Mouse (Mus musculus): ENCODE data around the gene Gm20671. TPM values are rescaled to one million over a fixed set of nuclear protein-coding genes. Genes with fewer than 3 reads are reported as not detected.
"Not testable (repeated sequence)": the region's sequence is repeated elsewhere in the genome, so short reads cannot be mapped to it uniquely, and the experiment has no call there.

Gm20671 gene
- polyA plus RNA-seq, 1 experiment from 2014 or later, result not detected

GRCm38 (mm10) chr5:32728851-32729250 is 98.1 kb downstream of the Gm20671 start:
- peaks cover 4% of the 10 kb centered on the region for H3K36me3 ChIP-seq (ENCODE audit: control insufficient read depth, insufficient read depth, low read length)
- ATAC-seq, result no peak
- no peak overlapping the region for H3K27ac ChIP-seq (ENCODE audit: low read depth, low read length)
- H3K9me3 ChIP-seq (ENCODE audit: control insufficient read depth, low read length), result no peaks in the 10 kb centered on the region
- H3K4me1 ChIP-seq (ENCODE audit: control insufficient read depth, insufficient read depth, low read depth, low read length), result no peaks in the 10 kb centered on the region
- H3K4me3 ChIP-seq (ENCODE audit: low read length), result no peak overlapping the region
- WGBS, result 86% methylated on average over 8 of the region's 8 CpGs
- no peak overlapping the region for H3K4me2 ChIP-seq (ENCODE audit: low read length)
- no peak overlapping the region for H3K9ac ChIP-seq (ENCODE audit: low read depth, low read length)
- H3K27me3 ChIP-seq (replicated peaks; ENCODE audit: control insufficient read depth, insufficient read depth, low read length), result no peaks in the 10 kb centered on the region

GRCm38 (mm10) chr5:32728300-32728699 is 98.6 kb downstream of the Gm20671 start:
- no peak overlapping the region for H3K4me3 ChIP-seq (ENCODE audit: low read length)
- no peaks in the 10 kb centered on the region for H3K27me3 ChIP-seq (replicated peaks; ENCODE audit: control insufficient read depth, insufficient read depth, low read length)
- ATAC-seq, result no peak
- H3K36me3 ChIP-seq (ENCODE audit: control insufficient read depth, insufficient read depth, low read length), result peaks cover 1% of the 10 kb centered on the region
- H3K9me3 ChIP-seq (ENCODE audit: control insufficient read depth, low read length), result no peaks in the 10 kb centered on the region
- H3K4me1 ChIP-seq (ENCODE audit: control insufficient read depth, insufficient read depth, low read depth, low read length), result no peaks in the 10 kb centered on the region
- 92% methylated on average over 7 of the region's 7 CpGs for WGBS
- H3K9ac ChIP-seq (ENCODE audit: low read depth, low read length), result no peak overlapping the region
- H3K27ac ChIP-seq (ENCODE audit: low read depth, low read length), result no peak overlapping the region
- H3K4me2 ChIP-seq (ENCODE audit: low read length), result no peak overlapping the region

- not testable (repeated sequence) for H3K4me3 ChIP-seq (ENCODE audit: low read length); H3K4me2 ChIP-seq (ENCODE audit: low read length); H3K9me3 ChIP-seq (ENCODE audit: control insufficient read depth, low read length); H3K27ac ChIP-seq (ENCODE audit: low read depth, low read length); H3K9ac ChIP-seq (ENCODE audit: low read depth, low read length); ATAC-seq; H3K27me3 ChIP-seq (replicated peaks; ENCODE audit: control insufficient read depth, insufficient read depth, low read length); H3K4me1 ChIP-seq (ENCODE audit: control insufficient read depth, insufficient read depth, low read depth, low read length); H3K36me3 ChIP-seq (ENCODE audit: control insufficient read depth, insufficient read depth, low read length)
- 63% methylated on average over 3 of the region's 3 CpGs for WGBS
Measured at GRCm38 (mm10) chr5:32725397-32725796, 101.5 kb downstream of the Gm20671 start.

GRCm38 (mm10) chr5:32723981-32724380 is 102.9 kb downstream of the Gm20671 start:
- ATAC-seq, result no peak
- H3K4me1 ChIP-seq (ENCODE audit: control insufficient read depth, insufficient read depth, low read depth, low read length), result no peaks in the 10 kb centered on the region
- 86% methylated on average over 7 of the region's 7 CpGs for WGBS
- H3K27ac ChIP-seq (ENCODE audit: low read depth, low read length), result no peak overlapping the region
- H3K4me2 ChIP-seq (ENCODE audit: low read length), result no peak overlapping the region
- H3K9ac ChIP-seq (ENCODE audit: low read depth, low read length), result no peak overlapping the region
- no peaks in the 10 kb centered on the region for H3K9me3 ChIP-seq (ENCODE audit: control insufficient read depth, low read length)
- H3K27me3 ChIP-seq (replicated peaks; ENCODE audit: control insufficient read depth, insufficient read depth, low read length), result no peaks in the 10 kb centered on the region
- H3K36me3 ChIP-seq (ENCODE audit: control insufficient read depth, insufficient read depth, low read length), result no peaks in the 10 kb centered on the region
- H3K4me3 ChIP-seq (ENCODE audit: low read length), result no peak overlapping the region

GRCm38 (mm10) chr5:32722711-32723110 is 104.2 kb downstream of the Gm20671 start:
- not testable (repeated sequence) for H3K4me3 ChIP-seq (ENCODE audit: low read length); H3K36me3 ChIP-seq (ENCODE audit: control insufficient read depth, insufficient read depth, low read length); H3K9ac ChIP-seq (ENCODE audit: low read depth, low read length); H3K4me1 ChIP-seq (ENCODE audit: control insufficient read depth, insufficient read depth, low read depth, low read length); H3K9me3 ChIP-seq (ENCODE audit: control insufficient read depth, low read length); H3K27ac ChIP-seq (ENCODE audit: low read depth, low read length); H3K4me2 ChIP-seq (ENCODE audit: low read length); H3K27me3 ChIP-seq (replicated peaks; ENCODE audit: control insufficient read depth, insufficient read depth, low read length); ATAC-seq
- 78% methylated on average over 8 of the region's 8 CpGs for WGBS

- no peak overlapping the region for H3K27ac ChIP-seq (ENCODE audit: low read depth, low read length)
- WGBS, result 71% methylated on average over 7 of the region's 7 CpGs
- H3K9ac ChIP-seq (ENCODE audit: low read depth, low read length), result no peak overlapping the region
- ATAC-seq, result no peak
- H3K4me3 ChIP-seq (ENCODE audit: low read length), result no peak overlapping the region
- no peaks in the 10 kb centered on the region for H3K9me3 ChIP-seq (ENCODE audit: control insufficient read depth, low read length)
- no peaks in the 10 kb centered on the region for H3K36me3 ChIP-seq (ENCODE audit: control insufficient read depth, insufficient read depth, low read length)
- H3K4me1 ChIP-seq (ENCODE audit: control insufficient read depth, insufficient read depth, low read depth, low read length), result no peaks in the 10 kb centered on the region
- H3K27me3 ChIP-seq (replicated peaks; ENCODE audit: control insufficient read depth, insufficient read depth, low read length), result no peaks in the 10 kb centered on the region
- no peak overlapping the region for H3K4me2 ChIP-seq (ENCODE audit: low read length)
Measured at GRCm38 (mm10) chr5:32722263-32722662, 104.6 kb downstream of the Gm20671 start.

- WGBS, result 70% methylated on average over 3 of the region's 3 CpGs
- H3K27me3 ChIP-seq (replicated peaks; ENCODE audit: control insufficient read depth, insufficient read depth, low read length), result no peaks in the 10 kb centered on the region
- H3K4me3 ChIP-seq (ENCODE audit: low read length), result no peak overlapping the region
- H3K4me1 ChIP-seq (ENCODE audit: control insufficient read depth, insufficient read depth, low read depth, low read length), result no peaks in the 10 kb centered on the region
- H3K9ac ChIP-seq (ENCODE audit: low read depth, low read length), result no peak overlapping the region
- H3K27ac ChIP-seq (ENCODE audit: low read depth, low read length), result no peak overlapping the region
- no peaks in the 10 kb centered on the region for H3K9me3 ChIP-seq (ENCODE audit: control insufficient read depth, low read length)
- no peaks in the 10 kb centered on the region for H3K36me3 ChIP-seq (ENCODE audit: control insufficient read depth, insufficient read depth, low read length)
- no peak overlapping the region for H3K4me2 ChIP-seq (ENCODE audit: low read length)
- ATAC-seq, result no peak
Measured at GRCm38 (mm10) chr5:32721316-32721715, 105.6 kb downstream of the Gm20671 start.

GRCm38 (mm10) chr5:32720416-32720815 is 106.5 kb downstream of the Gm20671 start:
- Histone ChIP-seq H3K36me3 (ENCODE audit: control insufficient read depth, insufficient read depth, low read length) (no peaks in the 10 kb centered on the region), H3K9me3 (ENCODE audit: control insufficient read depth, low read length) (no peaks in the 10 kb centered on the region), H3K4me3 (ENCODE audit: low read length) (no peak overlapping the region), H3K27me3 (replicated peaks; ENCODE audit: control insufficient read depth, insufficient read depth, low read length) (no peaks in the 10 kb centered on the region), H3K4me1 (ENCODE audit: control insufficient read depth, insufficient read depth, low read depth, low read length) (no peaks in the 10 kb centered on the region), H3K27ac (ENCODE audit: low read depth, low read length) (no peak overlapping the region), H3K4me2 (ENCODE audit: low read length) (no peak overlapping the region), H3K9ac (ENCODE audit: low read depth, low read length) (no peak overlapping the region)
- ATAC-seq, result no peak
- WGBS, result 81% methylated on average over 9 of the region's 9 CpGs

GRCm38 (mm10) chr5:32718916-32719315 is 108.0 kb downstream of the Gm20671 start:
- 68% methylated on average over 6 of the region's 6 CpGs for WGBS
- Histone ChIP-seq H3K27ac (ENCODE audit: low read depth, low read length) (no peak overlapping the region), H3K4me3 (ENCODE audit: low read length) (no peak overlapping the region), H3K9ac (ENCODE audit: low read depth, low read length) (no peak overlapping the region), H3K9me3 (ENCODE audit: control insufficient read depth, low read length) (no peaks in the 10 kb centered on the region), H3K4me1 (ENCODE audit: control insufficient read depth, insufficient read depth, low read depth, low read length) (no peaks in the 10 kb centered on the region), H3K36me3 (ENCODE audit: control insufficient read depth, insufficient read depth, low read length) (no peaks in the 10 kb centered on the region), H3K4me2 (ENCODE audit: low read length) (no peak overlapping the region), H3K27me3 (replicated peaks; ENCODE audit: control insufficient read depth, insufficient read depth, low read length) (no peaks in the 10 kb centered on the region)
- no peak for ATAC-seq

GRCm38 (mm10) chr5:32717726-32718125 is 109.2 kb downstream of the Gm20671 start:
- Histone ChIP-seq H3K4me2 (ENCODE audit: low read length) (no peak overlapping the region), H3K27ac (ENCODE audit: low read depth, low read length) (no peak overlapping the region), H3K9ac (ENCODE audit: low read depth, low read length) (no peak overlapping the region), H3K4me3 (ENCODE audit: low read length) (no peak overlapping the region), H3K4me1 (ENCODE audit: control insufficient read depth, insufficient read depth, low read depth, low read length) (peaks cover 5% of the 10 kb centered on the region), H3K27me3 (replicated peaks; ENCODE audit: control insufficient read depth, insufficient read depth, low read length) (no peaks in the 10 kb centered on the region), H3K9me3 (ENCODE audit: control insufficient read depth, low read length) (no peaks in the 10 kb centered on the region), H3K36me3 (ENCODE audit: control insufficient read depth, insufficient read depth, low read length) (no peaks in the 10 kb centered on the region)
- no peak for ATAC-seq
- WGBS, result 33% methylated on average over 1 of the region's 1 CpGs
